Mouse (Mus musculus): Measurements from ENCODE around the gene Gstz1.
"Not testable (repeated sequence)": the region's sequence is repeated elsewhere in the genome, so short reads cannot be mapped to it uniquely, and the experiment has no call there.

Gstz1 gene

GRCm38 (mm10) chr12:87158099-87158498, 11.1 kb downstream of the Gstz1 start:
- no peak for DNase-seq (ENCODE audit: low spot score in 2 of 2)

GRCm38 (mm10) chr12:87160310-87160709, 13.3 kb downstream of the Gstz1 start:
- DNase-seq (ENCODE audit: low spot score in 2 of 2) = no peak

- DNase-seq (ENCODE audit: low spot score in 2 of 2) = no peak
These were observed 13.8 kb downstream of the Gstz1 start for GRCm38 (mm10) chr12:87160815-87161214.

- no peak for DNase-seq (ENCODE audit: low spot score in 2 of 2)
These were observed 28.4 kb downstream of the Gstz1 start for GRCm38 (mm10) chr12:87175194-87175946.

GRCm38 (mm10) chr12:87177631-87178030, 30.7 kb downstream of the Gstz1 start:
- no peak for DNase-seq (ENCODE audit: low spot score in 2 of 2)

GRCm38 (mm10) chr12:87193008-87193407, 46.0 kb downstream of the Gstz1 start:
- no peak for DNase-seq (ENCODE audit: low spot score in 2 of 2)

GRCm38 (mm10) chr12:87195069-87195468, 48.1 kb downstream of the Gstz1 start:
- no peak for DNase-seq (ENCODE audit: low spot score in 2 of 2)

GRCm38 (mm10) chr12:87196310-87196709, 49.3 kb downstream of the Gstz1 start:
- DNase-seq (ENCODE audit: low spot score in 2 of 2) = no peak

- peak in 1 of 2 experiments; percentile 23 for DNase-seq (ENCODE audit: low spot score in 2 of 2)
These were observed 51.8 kb downstream of the Gstz1 start for GRCm38 (mm10) chr12:87198792-87199191.

GRCm38 (mm10) chr12:87199206-87199972, 52.4 kb downstream of the Gstz1 start, which contains the start of gene Samd15:
Samd15 (plus strand) TSS chr12:87199723.
- DNase-seq (ENCODE audit: low spot score in 2 of 2) = peak; percentile 44 to 51

- DNase-seq (ENCODE audit: low spot score in 2 of 2) = peak; percentile 73 to 74
These were observed 53.1 kb downstream of the Gstz1 start, which contains the start of gene Tmed8 for GRCm38 (mm10) chr12:87199973-87200586. Tmed8 (minus strand) TSS chr12:87200454.

GRCm38 (mm10) chr12:87201694-87202093, 54.7 kb downstream of the Gstz1 start:
- no peak for DNase-seq (ENCODE audit: low spot score in 2 of 2)

GRCm38 (mm10) chr12:87205789-87206188, 58.8 kb downstream of the Gstz1 start:
- DNase-seq (ENCODE audit: low spot score in 2 of 2) = not testable (repeated sequence)

GRCm38 (mm10) chr12:87212844-87213606, 66.1 kb downstream of the Gstz1 start:
- no peak for DNase-seq (ENCODE audit: low spot score in 2 of 2)
